Mouse (Mus musculus): ENCODE results near the gene Tesc. TPM values are rescaled to one million over a fixed set of nuclear protein-coding genes. Genes with fewer than 3 reads are reported as not detected.

Gene Tesc
- polyA plus RNA-seq, 1 experiment = not detected

DNA sequence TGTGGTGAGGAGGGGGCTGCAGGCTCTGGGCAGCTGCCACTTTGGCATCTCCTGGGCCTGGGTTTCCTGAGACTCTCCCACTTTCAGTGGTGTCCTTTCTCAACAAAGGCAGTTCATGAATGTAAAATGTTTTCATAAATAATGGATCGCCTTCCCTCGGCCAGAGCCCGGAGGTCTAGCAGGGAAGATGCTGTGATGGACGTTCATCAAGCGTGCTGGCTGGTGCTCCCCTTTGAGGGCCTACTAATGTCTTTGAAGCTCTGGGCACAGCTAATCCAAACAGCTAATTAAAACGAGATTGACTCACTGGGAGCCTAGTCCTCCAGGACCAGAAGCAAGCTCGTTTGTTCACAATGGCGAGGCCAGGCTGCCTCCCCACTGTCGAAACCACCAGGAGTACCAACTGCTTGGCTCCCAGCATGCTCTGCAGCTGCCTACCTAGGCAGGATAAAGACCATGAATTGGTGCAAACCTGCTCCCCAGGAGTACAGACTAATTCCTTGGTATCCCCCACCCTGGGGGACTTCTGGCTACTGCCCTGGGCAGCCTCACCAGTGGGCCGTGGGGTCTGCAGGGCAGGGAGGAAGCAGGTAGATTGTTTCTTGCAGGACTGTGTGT is 36.9 kb downstream of the Tesc start:
- TF ChIP-seq POLR2A (IDR thresholded peaks at IDR 0.05; ENCODE audit: borderline replicate concordance, low read depth, low read length) = no peak
- TF ChIP-seq CTCF (IDR thresholded peaks at IDR 0.05; ENCODE audit: low read depth, low read length) = no peak
- no peak overlapping the region for H3K27ac ChIP-seq (ENCODE audit: insufficient read depth, low read depth, low read length)
- no peak overlapping the region for H3K4me3 ChIP-seq (ENCODE audit: insufficient read depth, low read length)
- H3K4me1 ChIP-seq (ENCODE audit: control insufficient read depth, insufficient read depth, low read length) = no peaks in the 10 kb centered on the region

DNA sequence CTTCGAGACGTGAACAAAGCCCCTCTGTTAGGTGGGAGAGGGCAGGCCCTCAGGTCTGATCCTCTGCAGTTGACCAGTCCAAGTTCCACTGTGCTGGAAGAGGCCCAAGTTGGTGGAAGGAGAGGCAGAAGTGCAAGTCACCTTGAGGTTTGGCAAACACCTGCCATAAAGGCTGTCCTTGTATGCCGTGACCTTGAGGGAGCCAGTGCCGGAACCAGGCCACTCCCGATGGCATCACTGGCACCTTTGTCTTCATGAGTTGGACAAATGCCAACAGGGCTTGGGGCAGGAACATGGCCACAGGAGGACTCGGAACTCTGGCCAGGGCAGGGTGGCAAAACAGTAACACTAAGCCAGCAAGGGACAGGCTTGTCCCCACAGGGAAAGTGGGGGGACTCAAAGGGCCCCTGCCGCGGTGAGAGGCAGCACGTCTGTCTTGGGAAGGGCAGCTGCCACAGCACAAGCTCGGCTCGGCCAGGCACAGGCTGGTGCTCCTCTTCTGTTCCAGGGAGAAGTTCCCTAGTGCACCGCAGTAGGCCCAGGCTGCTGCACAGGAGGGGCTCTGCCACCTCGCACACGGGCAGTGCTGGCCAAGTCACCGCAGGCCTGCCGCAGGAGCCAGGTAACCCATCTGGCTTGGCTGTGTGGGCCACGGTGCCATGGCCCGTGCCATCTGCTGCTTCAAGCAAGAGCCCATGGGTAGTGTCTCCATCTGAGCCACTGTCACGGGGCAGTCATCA is 38.1 kb downstream of the Tesc start:
- Histone ChIP-seq H3K4me1 (ENCODE audit: control insufficient read depth, insufficient read depth, low read length) (no peaks in the 10 kb centered on the region), H3K27ac (ENCODE audit: insufficient read depth, low read depth, low read length) (no peak overlapping the region), H3K4me3 (ENCODE audit: insufficient read depth, low read length) (no peak overlapping the region)
- TF ChIP-seq POLR2A (IDR thresholded peaks at IDR 0.05; ENCODE audit: borderline replicate concordance, low read depth, low read length) (no peak), CTCF (IDR thresholded peaks at IDR 0.05; ENCODE audit: low read depth, low read length) (no peak)

DNA sequence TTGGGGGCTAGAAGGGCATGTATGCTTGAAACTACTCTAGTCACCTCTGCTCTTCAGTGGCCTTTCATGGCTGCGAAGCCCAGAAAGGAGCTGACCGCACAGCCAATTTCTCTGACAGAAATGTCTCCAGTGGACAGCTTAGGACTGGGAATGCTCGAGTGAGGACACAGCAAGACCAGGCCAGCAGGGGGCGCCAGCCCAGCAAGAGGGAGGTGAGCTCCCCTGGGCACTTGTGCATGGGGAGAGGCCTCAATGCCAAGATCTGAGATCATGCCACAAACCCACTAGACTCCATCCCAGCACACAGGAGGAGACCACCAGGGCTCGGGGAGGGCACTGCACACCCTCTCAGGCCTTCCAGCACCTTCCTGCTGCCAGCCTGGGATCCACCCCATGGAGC is 39.3 kb downstream of the Tesc start:
- Histone ChIP-seq H3K4me3 (ENCODE audit: insufficient read depth, low read length) (no peak overlapping the region), H3K4me1 (ENCODE audit: control insufficient read depth, insufficient read depth, low read length) (no peaks in the 10 kb centered on the region), H3K27ac (ENCODE audit: insufficient read depth, low read depth, low read length) (no peak overlapping the region)
- TF ChIP-seq CTCF (IDR thresholded peaks at IDR 0.05; ENCODE audit: low read depth, low read length) (peak; percentile 81), POLR2A (IDR thresholded peaks at IDR 0.05; ENCODE audit: borderline replicate concordance, low read depth, low read length) (no peak)

DNA sequence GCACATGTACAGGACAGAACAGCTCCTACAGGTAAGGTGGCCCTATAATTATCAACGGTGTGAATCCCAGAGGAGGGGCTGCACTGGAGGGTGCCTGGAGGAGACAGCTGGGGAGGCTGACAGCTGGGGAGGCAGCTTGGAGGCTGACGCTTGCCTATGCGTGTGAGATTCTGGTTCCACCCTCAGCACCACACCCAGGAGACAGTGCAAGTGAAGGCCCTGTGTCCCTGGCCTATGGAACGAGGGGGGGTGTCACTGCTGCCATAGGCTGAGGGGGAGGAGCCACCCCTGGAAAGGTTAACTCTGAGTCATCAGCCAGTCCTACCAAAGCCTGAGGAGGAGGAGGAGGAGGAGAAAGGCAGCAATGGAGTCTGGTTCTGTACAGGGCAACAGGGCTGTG is 40.0 kb downstream of the Tesc start:
- Histone ChIP-seq H3K4me3 (ENCODE audit: insufficient read depth, low read length) (no peak overlapping the region), H3K27ac (ENCODE audit: insufficient read depth, low read depth, low read length) (no peak overlapping the region), H3K4me1 (ENCODE audit: control insufficient read depth, insufficient read depth, low read length) (no peaks in the 10 kb centered on the region)
- TF ChIP-seq POLR2A (IDR thresholded peaks at IDR 0.05; ENCODE audit: borderline replicate concordance, low read depth, low read length) = no peak
- no peak for TF ChIP-seq CTCF (IDR thresholded peaks at IDR 0.05; ENCODE audit: low read depth, low read length)

DNA sequence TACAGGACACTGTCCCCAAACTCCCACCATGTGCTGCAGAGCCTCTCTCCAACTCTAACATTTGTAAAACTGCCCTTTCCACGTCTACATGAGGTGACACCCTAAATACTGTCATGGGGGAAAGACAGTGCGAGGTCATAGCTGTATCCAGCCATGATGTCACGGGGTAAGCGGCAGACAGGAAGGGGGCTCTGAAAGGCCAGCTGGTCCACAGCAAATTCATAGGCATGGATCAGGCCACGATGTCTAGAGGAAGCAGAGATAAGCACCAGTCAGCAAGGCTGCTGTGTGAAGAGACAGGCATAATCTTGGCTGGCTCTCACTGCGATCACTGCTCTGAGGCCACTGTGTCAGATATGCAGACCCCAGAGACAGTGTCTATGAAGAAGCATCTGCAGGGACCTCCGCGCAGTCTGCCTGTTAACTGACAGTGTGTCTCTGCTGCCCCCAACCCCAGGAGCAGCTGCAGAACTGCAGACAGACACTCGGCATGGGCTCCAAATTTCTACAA is 40.5 kb downstream of the Tesc start:
- H3K27ac ChIP-seq (ENCODE audit: insufficient read depth, low read depth, low read length) = no peak overlapping the region
- no peak overlapping the region for H3K4me3 ChIP-seq (ENCODE audit: insufficient read depth, low read length)
- H3K4me1 ChIP-seq (ENCODE audit: control insufficient read depth, insufficient read depth, low read length) = no peaks in the 10 kb centered on the region
- TF ChIP-seq POLR2A (IDR thresholded peaks at IDR 0.05; ENCODE audit: borderline replicate concordance, low read depth, low read length) (no peak), CTCF (IDR thresholded peaks at IDR 0.05; ENCODE audit: low read depth, low read length) (no peak)

DNA sequence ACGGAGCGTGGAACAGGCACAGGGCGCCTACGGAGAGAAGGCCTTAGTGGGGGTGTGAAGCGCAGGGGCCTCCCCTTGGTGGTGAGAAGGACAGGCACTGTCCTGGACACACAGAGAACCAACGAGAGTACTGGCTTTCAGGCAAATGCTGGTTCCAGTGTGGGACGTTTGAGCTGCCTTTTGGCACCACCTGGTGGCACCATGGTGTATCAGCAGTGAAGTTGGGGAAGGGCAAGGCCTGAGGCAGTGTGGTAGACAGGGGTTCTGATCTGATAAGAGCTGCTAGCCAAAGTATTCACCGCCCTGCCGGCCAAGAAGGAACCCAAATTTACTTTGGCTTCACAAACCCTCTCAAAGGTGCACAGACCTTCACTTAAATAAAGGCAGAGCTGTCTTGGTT is 41.8 kb downstream of the Tesc start:
- H3K4me3 ChIP-seq (ENCODE audit: insufficient read depth, low read length) = no peak overlapping the region
- no peak overlapping the region for H3K27ac ChIP-seq (ENCODE audit: insufficient read depth, low read depth, low read length)
- TF ChIP-seq CTCF (IDR thresholded peaks at IDR 0.05; ENCODE audit: low read depth, low read length) (peak; percentile 87), POLR2A (IDR thresholded peaks at IDR 0.05; ENCODE audit: borderline replicate concordance, low read depth, low read length) (no peak)
- H3K4me1 ChIP-seq (ENCODE audit: control insufficient read depth, insufficient read depth, low read length) = no peaks in the 10 kb centered on the region

DNA sequence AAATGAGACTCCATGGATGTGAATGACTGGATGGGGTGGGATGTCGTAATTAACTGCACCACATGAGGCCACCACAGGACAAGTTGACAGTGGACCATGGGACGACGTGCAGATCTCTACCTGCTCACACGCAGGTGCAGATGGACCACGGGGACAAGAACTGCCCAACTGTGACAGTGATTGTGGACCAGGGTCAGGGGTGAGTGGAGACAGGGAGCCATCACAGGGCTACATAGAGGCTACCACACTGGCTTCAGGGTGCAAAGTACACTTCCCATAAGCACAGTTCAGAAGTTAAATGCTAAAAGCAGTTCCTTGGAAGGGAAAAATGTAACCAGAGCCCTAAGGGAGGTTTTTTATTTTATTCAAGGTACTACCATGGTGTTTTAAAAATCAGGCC is 44.2 kb downstream of the Tesc start:
- TF ChIP-seq CTCF (IDR thresholded peaks at IDR 0.05; ENCODE audit: low read depth, low read length) = no peak
- TF ChIP-seq POLR2A (IDR thresholded peaks at IDR 0.05; ENCODE audit: borderline replicate concordance, low read depth, low read length) = no peak
- Histone ChIP-seq H3K27ac (ENCODE audit: insufficient read depth, low read depth, low read length) (no peak overlapping the region), H3K4me3 (ENCODE audit: insufficient read depth, low read length) (no peak overlapping the region), H3K4me1 (ENCODE audit: control insufficient read depth, insufficient read depth, low read length) (no peaks in the 10 kb centered on the region)

DNA sequence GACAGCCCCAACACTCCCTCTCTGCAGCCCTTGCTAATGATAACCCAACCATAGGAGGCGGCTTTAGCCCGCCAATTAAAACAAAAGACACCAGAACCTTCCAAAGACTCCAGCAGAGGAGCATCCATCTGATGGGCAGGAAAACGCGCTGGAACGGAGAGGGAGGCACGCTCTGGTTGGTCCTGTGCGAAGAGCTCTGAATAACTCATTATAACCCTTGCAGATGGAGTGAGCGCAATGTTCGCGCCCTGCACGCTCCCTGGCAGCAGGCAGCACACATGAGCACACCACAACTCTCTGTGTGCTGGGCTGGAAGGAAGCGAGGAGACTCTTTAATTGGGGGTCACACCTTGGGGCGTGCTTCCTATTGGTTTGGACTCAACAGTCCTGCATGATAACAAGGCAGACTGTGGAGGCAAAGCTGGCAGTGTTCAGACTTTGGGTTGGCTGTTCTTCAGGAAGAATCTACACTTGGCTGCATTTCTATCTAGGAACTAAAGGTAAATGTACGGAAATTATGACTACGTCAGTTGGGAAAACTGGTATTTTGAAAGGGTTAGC is 45.8 kb downstream of the Tesc start:
- TF ChIP-seq CTCF (IDR thresholded peaks at IDR 0.05; ENCODE audit: low read depth, low read length) (no peak), POLR2A (IDR thresholded peaks at IDR 0.05; ENCODE audit: borderline replicate concordance, low read depth, low read length) (no peak)
- Histone ChIP-seq H3K4me3 (ENCODE audit: insufficient read depth, low read length) (no peak overlapping the region), H3K4me1 (ENCODE audit: control insufficient read depth, insufficient read depth, low read length) (no peaks in the 10 kb centered on the region)

DNA sequence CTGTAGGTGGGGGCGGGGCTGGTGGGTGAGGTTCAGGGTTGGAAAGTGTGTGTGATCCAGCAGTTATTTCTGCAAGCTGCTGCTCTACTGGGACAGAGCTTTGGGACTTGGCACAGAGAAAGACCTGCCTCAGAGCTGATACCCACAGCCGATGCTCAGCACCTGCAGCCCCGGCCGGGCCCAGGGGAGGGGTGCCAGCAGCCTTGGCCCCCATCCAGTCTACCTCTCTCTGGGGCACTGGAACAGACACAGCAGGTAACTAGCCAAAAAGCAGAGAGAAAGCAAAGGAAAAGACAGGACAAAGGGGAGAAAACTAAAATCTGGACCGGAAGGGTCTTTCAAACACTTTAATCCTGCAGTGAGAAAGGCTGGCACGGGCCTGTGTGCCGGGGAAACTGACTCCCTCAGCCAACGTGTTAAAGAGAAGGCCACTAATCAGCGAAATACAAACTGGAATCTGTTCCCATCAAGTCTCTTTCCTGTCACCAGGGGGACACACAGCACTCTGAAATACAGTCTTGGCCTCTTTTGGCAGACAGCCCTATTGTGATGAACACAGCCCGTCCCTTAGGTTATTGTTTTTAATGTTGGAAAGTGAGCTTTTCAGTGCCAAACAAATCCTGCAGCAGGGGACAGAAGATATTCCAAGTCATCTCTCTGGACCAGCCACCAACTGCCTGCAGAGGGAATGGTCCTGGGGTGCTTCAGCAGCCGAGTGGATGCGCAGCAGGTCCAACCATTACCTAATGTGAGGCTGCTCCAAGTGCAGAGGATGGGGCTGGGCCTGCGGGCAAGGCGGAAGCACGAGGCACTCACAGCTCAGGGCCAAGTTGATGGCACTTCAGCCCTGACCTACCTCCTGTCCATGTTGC is 49.4 kb downstream of the Tesc start:
- Histone ChIP-seq H3K27ac (ENCODE audit: insufficient read depth, low read depth, low read length) (no peak overlapping the region), H3K4me3 (ENCODE audit: insufficient read depth, low read length) (no peak overlapping the region), H3K4me1 (ENCODE audit: control insufficient read depth, insufficient read depth, low read length) (0 out of 2 replicates have a peak, but pooled peaks cover 3% of the 10 kb centered on the region)
- TF ChIP-seq POLR2A (IDR thresholded peaks at IDR 0.05; ENCODE audit: borderline replicate concordance, low read depth, low read length) (no peak), CTCF (IDR thresholded peaks at IDR 0.05; ENCODE audit: low read depth, low read length) (no peak)

More for the DNA sequence above, 45.8 kb downstream of the Tesc start:
- H3K27ac ChIP-seq (ENCODE audit: insufficient read depth, low read depth, low read length) = no peak overlapping the region
